Mouse (Mus musculus) E14TG2a.4 (cell line): ENCODE measurements around the gene E030018B13Rik.

Source experiments
- H3K27me3 ChIP-seq: 2 replicates; pipeline ENCODE4 v1.6.1; 2014; ENCODE audit warnings: low read length, control low read depth; ENCODE audit not compliant: insufficient read depth
- H3K36me3 ChIP-seq: 2 replicates; pipeline ENCODE4 v1.6.1; 2014; ENCODE audit warnings: low read length, control low read depth; ENCODE audit not compliant: insufficient read depth
- H3K4me1 ChIP-seq: replicated peaks from 2 replicates; pipeline ENCODE4 v1.6.1; 2014; ENCODE audit warnings: low read depth, low read length, control low read depth
- H3K4me3 ChIP-seq: replicated peaks from 2 replicates; pipeline ENCODE4 v1.5.1; 2014; ENCODE audit warnings: mild to moderate bottlenecking, low read length
- H3K9me3 ChIP-seq: 2 replicates; pipeline ENCODE4 v1.6.1; 2014; ENCODE audit warnings: low read length, control low read depth
- CTCF ChIP-seq: conservative IDR thresholded peaks from 2 replicates; pipeline ENCODE4 v1.5.1; 2014; ENCODE audit warnings: low read length
- NANOG ChIP-seq: IDR thresholded peaks from 2 replicates; pipeline ENCODE4 v1.6.1; 2014; ENCODE audit warnings: borderline replicate concordance, low read length, mixed read lengths
- POU5F1 ChIP-seq: IDR thresholded peaks from 2 replicates; pipeline ENCODE4 v1.6.1; 2014; ENCODE audit warnings: low read length, borderline replicate concordance

E030018B13Rik gene

DNA sequence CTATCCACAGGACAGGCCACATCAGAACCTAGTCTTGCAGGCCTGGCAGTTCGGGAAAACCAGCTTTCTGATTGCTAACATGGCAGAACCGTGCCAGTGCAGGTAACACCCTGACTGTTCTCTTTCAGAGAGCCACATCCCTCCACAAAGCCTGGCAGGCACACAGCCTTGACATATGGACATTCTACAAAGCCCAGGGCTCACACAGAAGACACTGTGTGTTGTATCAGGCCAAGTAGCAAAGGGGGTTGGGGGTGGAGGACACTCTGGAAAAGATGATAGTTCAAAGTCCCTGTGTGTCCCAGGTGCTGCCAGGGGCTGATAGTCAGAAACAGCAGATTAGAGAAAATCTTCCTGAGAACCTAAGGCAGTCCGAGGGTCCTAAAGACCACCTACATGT lies 9.8 kb downstream of the E030018B13Rik start:
- Histone ChIP-seq H3K27me3 (no peaks in the 10 kb centered on the region), H3K4me1 (peaks cover 93% of the 10 kb centered on the region), H3K36me3 (peaks cover 23% of the 10 kb centered on the region), H3K4me3 (0 out of 2 replicates have a peak overlapping the region, but pooled peaks have one; percentile 7), H3K9me3 (no peaks in the 10 kb centered on the region)
- TF ChIP-seq POU5F1: no peak

DNA sequence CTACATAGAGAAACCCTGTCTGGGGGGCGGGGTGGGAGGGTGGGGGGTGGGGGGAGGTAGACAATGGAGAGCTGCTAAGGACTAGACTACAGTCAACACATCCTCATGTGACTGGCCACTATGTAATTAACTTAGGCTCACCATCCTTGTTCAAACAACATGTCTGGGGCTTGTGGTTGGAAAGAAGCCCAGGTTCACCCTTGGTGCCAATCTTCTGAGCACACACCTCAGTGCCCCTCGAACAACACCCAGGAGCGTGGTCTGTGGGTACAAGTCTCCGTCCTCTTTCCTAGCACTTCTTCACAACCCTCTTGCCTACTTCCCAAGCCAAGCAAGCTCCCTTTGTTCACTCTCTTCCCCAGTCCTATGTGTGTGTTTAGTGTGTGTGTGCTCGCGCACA lies 10.5 kb downstream of the E030018B13Rik start:
- 0 out of 2 replicates have a peak overlapping the region, but pooled peaks have one; percentile 20 for H3K4me3 ChIP-seq
- TF ChIP-seq POU5F1 (no peak), NANOG (no peak), CTCF (no peak)
- peaks cover 23% of the 10 kb centered on the region for H3K36me3 ChIP-seq
- H3K9me3 ChIP-seq: no peaks in the 10 kb centered on the region
- H3K27me3 ChIP-seq: no peaks in the 10 kb centered on the region
- peaks cover 93% of the 10 kb centered on the region for H3K4me1 ChIP-seq

DNA sequence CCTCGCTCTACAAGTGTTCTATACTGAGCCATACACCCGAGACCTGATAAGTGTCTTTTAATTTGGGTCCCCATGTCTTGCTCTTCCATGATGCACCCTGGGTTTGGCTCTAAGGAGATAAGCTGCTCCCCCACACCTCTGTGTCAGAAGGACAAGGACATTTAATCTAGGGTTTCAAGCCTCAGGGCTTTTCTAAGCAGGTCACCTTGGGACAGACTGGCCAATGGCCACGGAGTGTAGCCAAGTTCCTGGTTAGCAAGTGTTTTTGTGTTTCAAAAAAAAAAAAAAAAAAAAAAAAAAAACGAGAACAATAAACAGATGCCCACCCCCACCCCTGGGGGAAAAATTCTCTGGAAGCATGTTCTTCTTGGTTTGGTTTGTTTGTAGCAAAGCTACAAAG lies 12.4 kb downstream of the E030018B13Rik start:
- no peak for TF ChIP-seq CTCF
- no peak for TF ChIP-seq POU5F1
- TF ChIP-seq NANOG: no peak
- H3K9me3 ChIP-seq: no peaks in the 10 kb centered on the region
- H3K4me3 ChIP-seq: no peak overlapping the region
- peaks cover 93% of the 10 kb centered on the region for H3K4me1 ChIP-seq
- no peaks in the 10 kb centered on the region for H3K27me3 ChIP-seq
- H3K36me3 ChIP-seq: peaks cover 28% of the 10 kb centered on the region

DNA sequence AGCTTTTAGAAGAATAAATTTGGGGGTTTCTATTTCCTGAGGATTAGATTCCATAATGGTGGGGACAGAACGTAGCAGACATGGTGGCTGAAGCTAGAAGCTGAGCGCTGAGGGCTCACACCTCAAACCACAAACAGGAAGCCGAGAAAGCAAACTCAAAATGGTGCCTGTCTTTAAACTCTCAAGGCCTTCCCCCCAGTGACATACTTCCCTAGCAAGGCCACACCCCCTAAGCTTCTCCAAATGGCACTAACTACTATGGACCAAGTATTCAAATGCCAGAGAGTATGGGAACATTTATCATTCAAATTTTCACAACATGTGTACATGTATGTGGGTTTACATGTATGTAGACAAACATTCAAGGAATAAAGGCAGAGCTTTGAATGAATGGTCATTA lies 13.5 kb downstream of the E030018B13Rik start:
- no peaks in the 10 kb centered on the region for H3K9me3 ChIP-seq
- no peaks in the 10 kb centered on the region for H3K27me3 ChIP-seq
- peaks cover 26% of the 10 kb centered on the region for H3K36me3 ChIP-seq
- H3K4me3 ChIP-seq: no peak overlapping the region
- H3K4me1 ChIP-seq: peaks cover 93% of the 10 kb centered on the region
- no peak for TF ChIP-seq CTCF
- TF ChIP-seq POU5F1: no peak
- no peak for TF ChIP-seq NANOG

DNA sequence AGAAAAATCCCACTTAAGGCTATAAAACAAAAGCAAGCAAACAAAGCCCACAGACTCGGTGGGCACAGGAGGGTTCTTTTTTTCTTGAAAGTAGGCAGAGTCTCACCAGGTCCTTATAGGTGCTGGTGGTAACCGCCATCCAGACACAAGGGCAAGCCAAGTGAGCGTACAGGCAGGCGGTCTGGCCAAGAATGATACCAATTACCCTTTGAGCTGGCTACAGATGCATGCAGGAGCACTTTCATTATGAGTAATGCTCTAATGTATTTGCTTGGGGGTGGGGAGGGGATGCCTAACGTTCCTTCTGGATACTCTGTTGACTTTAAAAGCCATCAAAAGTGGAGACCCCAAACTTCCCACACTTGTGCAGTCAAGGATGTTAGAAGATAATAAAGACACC lies 14.1 kb downstream of the E030018B13Rik start:
- Histone ChIP-seq H3K9me3 (no peaks in the 10 kb centered on the region), H3K27me3 (no peaks in the 10 kb centered on the region), H3K36me3 (peaks cover 22% of the 10 kb centered on the region), H3K4me1 (peaks cover 93% of the 10 kb centered on the region), H3K4me3 (no peak overlapping the region)
- no peak for TF ChIP-seq CTCF
- TF ChIP-seq NANOG: no peak
- TF ChIP-seq POU5F1: no peak

DNA sequence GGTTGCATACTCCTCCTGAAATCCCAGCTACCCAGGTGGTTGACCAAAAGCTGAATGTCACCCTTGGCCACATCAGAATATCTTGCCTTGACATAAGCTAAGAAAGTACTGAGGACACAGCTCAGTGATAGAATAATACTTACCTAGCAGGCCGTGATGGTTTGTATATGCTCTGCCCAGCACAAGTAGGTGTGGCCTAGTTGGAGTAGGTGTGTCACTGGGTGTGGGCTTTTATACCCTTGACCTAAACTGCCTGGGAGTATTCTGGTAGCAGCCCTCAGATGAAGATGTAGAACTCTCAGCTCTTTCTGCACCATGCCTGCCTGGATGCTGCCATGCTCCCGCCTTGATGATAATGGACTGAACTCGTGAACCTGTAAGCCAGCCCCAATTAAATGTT lies 15.8 kb downstream of the E030018B13Rik start:
- Histone ChIP-seq H3K9me3 (no peaks in the 10 kb centered on the region), H3K4me1 (peaks cover 80% of the 10 kb centered on the region), H3K36me3 (peaks cover 18% of the 10 kb centered on the region), H3K27me3 (no peaks in the 10 kb centered on the region), H3K4me3 (no peak overlapping the region)
- TF ChIP-seq CTCF (no peak), NANOG (no peak), POU5F1 (no peak)

DNA sequence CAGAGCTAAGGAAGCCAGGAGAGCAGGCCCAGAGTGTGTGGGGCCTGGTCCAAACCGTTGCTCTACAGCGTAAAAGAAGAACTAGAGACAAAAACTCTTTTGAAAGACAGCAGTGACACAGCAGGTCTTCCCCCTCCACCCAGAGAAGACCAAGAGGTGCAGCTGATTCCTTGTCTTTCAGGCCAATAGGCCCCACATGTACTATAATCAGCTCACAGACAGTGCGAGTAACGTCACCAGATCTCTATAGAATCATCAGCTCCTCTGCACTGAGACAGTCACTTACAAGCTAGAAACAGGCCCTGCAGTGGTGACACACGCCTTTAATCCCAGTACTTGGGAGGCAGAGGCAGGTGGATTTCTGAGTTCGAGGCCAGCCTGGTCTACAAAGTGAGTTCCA lies 17.2 kb downstream of the E030018B13Rik start:
- Histone ChIP-seq H3K36me3 (peaks cover 15% of the 10 kb centered on the region), H3K4me3 (0 out of 2 replicates have a peak overlapping the region, but pooled peaks have one; percentile 21), H3K9me3 (no peaks in the 10 kb centered on the region), H3K4me1 (peaks cover 69% of the 10 kb centered on the region), H3K27me3 (no peaks in the 10 kb centered on the region)
- TF ChIP-seq NANOG (no peak), POU5F1 (no peak), CTCF (no peak)

DNA sequence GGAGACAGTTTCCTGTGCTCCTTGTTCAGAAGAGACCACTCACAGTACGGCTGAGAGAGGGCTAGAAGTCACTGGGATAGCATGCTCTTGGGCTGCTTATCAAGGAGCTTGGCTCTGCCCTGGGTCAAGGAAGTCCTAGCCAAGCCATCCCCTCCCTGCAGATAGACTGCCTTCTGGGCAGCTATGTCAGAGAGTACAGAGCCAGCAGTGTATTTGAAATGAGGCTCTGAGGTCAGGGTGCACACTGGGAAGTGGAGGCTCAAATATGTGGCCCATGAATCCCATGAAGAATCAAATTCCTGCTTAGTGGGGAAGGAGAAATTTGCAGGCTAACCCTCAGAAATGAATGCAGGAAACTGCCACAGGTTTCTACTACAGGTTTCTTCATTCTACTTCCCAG lies 17.9 kb downstream of the E030018B13Rik start:
- Histone ChIP-seq H3K4me3 (peak overlapping the region; percentile 93), H3K4me1 (peaks cover 63% of the 10 kb centered on the region), H3K36me3 (peaks cover 15% of the 10 kb centered on the region), H3K9me3 (no peaks in the 10 kb centered on the region), H3K27me3 (no peaks in the 10 kb centered on the region)
- TF ChIP-seq POU5F1: no peak
- no peak for TF ChIP-seq CTCF
- TF ChIP-seq NANOG: no peak

DNA sequence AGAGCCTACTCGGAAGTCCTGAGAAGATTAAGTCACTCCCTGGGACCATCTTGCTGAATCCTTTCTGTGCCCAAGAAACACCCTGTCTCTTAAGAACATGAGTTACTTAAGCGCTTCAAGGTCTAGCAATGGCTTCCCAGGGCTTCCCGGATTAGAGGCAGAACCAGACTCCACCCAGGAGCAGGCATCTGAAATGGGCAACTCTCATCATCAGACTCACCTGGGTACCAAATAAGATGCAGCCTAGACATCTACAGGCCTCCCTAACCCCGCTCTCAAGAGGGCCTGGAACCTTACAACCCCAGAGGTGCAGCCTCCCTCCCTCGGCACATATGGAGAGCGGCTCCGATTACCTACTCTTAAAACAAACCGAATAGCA lies 19.1 kb downstream of the E030018B13Rik start:
- Histone ChIP-seq H3K4me3 (peak overlapping the region; percentile 93), H3K27me3 (no peaks in the 10 kb centered on the region), H3K9me3 (no peaks in the 10 kb centered on the region), H3K36me3 (peaks cover 15% of the 10 kb centered on the region), H3K4me1 (peaks cover 61% of the 10 kb centered on the region)
- TF ChIP-seq POU5F1: no peak
- TF ChIP-seq NANOG: no peak
- TF ChIP-seq CTCF: no peak
